Mouse (Mus musculus): ENCODE data around the gene Zbtb37.
"Not testable (repeated sequence)": the region's sequence is repeated elsewhere in the genome, so short reads cannot be mapped to it uniquely, and the experiment has no call there.

The Zbtb37 gene

GRCm38 (mm10) chr1:161032345-161032744, 2.3 kb downstream of the Zbtb37 start:
- no peak for DNase-seq (ENCODE audit: low spot score in 2 of 2)

DNA sequence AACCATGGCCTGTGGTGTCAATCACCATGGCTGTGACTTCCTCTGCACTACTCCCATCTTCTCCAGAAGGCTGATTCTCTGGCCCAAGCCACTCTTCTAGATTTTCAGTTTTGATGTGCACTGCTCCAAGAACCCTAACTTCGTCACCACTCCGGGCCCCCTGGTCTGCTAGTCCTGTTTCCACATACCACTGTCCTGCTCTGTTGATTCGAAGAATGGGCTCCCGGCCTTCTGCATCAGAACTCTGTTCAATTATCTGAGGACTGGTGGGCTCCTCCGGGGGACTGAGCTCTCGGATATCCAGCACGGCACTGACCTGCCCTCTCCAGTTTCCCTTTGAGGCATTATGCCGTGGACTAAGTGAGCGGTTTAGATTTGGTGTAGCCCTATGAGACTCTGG, 2.8 kb downstream of the Zbtb37 start:
- DNase-seq (ENCODE audit: low spot score in 2 of 2), result no peak

GRCm38 (mm10) chr1:161030058-161030457, 4.6 kb downstream of the Zbtb37 start:
- no peak for DNase-seq (ENCODE audit: low spot score in 2 of 2)

- not testable (repeated sequence) for DNase-seq (ENCODE audit: low spot score in 2 of 2)
These were observed 6.2 kb downstream of the Zbtb37 start for GRCm38 (mm10) chr1:161028427-161028826.

DNA sequence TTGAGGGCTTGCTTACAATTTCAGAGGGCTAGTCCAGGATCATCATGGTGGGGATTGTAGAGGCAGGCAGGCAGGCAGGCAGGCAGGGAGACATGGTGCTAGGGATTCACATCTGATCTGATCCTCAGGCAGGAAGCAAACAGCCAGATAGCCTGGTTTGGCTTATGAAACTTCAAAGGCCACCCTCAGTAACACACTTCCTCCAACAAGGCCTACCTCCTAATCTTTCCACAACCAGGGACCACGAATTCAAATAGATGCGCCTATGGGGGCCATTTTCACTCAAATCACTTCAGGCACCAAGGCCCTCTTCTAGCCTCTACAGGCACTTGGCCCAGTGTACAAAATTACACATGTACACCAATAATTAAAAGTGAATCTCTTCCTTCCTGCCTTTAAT, 7.5 kb downstream of the Zbtb37 start:
- DNase-seq (ENCODE audit: low spot score in 2 of 2), result no peak

- DNase-seq (ENCODE audit: low spot score in 2 of 2), result no peak
These were observed 9.0 kb downstream of the Zbtb37 start for GRCm38 (mm10) chr1:161025410-161026210.

DNA sequence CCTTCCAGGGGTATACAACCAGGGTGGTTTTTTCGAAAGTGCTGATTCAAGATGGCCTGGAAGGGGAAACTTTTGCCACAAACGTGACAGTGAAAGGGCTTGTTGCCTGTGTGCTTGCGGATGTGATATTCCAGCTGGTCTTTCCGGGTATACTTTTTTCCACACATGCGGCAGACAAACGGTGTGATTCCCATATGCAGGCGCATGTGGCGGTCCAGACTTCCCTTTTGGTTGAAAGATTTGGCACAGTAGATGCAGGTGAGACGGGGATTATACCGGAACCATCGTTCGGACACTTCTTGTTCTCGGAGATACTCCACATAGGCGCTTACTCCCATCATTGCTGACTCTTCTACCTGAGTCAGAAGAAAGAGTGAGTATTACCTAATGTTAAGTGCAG, 14.6 kb downstream of the Zbtb37 start:
- no peak for DNase-seq (ENCODE audit: low spot score in 2 of 2)

DNA sequence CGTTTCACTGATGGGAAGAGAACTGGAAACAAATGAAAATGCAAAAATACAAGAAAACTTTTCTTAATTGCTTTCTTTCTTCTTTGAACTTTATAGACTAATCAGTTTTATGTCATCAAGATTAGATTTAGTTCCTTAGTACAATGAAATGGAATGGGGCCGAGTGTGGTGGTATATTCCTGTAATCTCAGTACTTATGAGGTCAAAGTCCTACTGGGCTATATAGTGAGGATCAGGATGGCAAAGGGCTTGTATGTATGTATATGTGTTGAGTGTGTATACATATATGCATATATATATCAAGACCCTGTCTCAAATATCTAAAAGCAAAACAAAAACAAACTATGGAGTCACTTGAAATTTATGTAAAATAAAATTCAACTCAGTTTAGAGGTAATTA, 18.3 kb downstream of the Zbtb37 start:
- no peak for DNase-seq (ENCODE audit: low spot score in 2 of 2)

DNA sequence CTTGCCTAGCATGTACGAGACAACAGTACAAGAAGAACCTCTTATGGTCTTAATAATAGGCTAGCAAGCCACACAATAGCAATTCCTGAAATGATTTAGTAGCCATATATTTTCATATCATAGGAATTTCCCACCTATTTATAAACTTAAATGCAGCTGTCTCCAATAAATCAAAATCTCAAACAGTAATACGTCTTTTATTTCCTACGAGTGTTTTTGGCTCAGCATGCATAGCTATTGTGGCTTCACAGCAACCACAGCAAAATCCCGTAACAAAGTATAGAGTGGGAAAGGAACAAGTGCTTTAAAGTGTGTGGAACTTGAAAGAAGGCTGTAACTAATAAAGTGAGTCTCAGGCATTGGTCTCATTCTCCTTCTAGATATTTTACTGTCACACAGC, 24.2 kb downstream of the Zbtb37 start:
- no peak for DNase-seq (ENCODE audit: low spot score in 2 of 2)

GRCm38 (mm10) chr1:161008038-161008437, 26.6 kb downstream of the Zbtb37 start:
- DNase-seq (ENCODE audit: low spot score in 2 of 2), result no peak

DNA sequence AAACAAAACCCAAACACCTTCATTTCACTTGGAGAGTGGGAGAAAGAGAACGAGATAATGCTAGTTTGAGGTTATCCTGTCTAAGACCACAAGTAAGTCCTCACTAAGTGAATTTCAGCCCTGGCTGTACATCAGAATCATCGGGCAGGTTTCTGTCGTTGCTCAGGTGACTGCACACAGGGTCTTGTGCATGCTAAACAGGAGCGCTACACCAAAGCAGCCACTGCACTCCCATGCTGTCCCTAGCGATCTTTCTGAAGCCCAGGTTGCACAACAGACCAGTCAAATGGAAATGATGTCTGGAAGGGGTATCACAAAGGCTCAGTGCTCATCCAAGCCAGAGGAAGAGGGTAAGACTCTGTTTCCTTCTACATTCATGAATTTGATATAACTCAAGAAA, 28.2 kb downstream of the Zbtb37 start:
- DNase-seq (ENCODE audit: low spot score in 2 of 2), result no peak

- no peak for DNase-seq (ENCODE audit: low spot score in 2 of 2)
These were observed 29.1 kb downstream of the Zbtb37 start for GRCm38 (mm10) chr1:161005526-161005925.

- no peak for DNase-seq (ENCODE audit: low spot score in 2 of 2)
These were observed 29.7 kb downstream of the Zbtb37 start for GRCm38 (mm10) chr1:161004942-161005341.

GRCm38 (mm10) chr1:160993851-160994250, 40.8 kb downstream of the Zbtb37 start:
- no peak for DNase-seq (ENCODE audit: low spot score in 2 of 2)

- DNase-seq (ENCODE audit: low spot score in 2 of 2), result no peak
These were observed 45.3 kb downstream of the Zbtb37 start for GRCm38 (mm10) chr1:160989395-160989794.

- DNase-seq (ENCODE audit: low spot score in 2 of 2), result no peak
These were observed 47.6 kb downstream of the Zbtb37 start for GRCm38 (mm10) chr1:160986881-160987635.

DNA sequence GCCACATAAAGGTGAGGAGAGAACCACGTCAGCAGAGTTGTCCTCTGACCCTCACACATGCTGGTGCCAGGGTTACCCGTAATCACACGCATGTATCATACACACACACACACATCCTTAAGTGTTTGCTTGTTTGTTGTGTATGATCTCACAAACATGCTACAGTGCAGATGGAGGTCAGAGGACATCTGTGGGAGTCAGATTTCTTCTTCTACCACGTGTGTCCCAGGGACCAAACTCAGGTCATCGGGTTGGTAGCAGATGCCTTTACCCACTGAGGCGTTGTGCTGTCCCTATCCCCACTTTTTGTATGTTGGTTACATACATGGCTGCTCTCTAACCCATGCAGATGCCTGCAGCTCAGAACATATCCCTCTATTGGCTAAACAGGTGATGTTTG, 49.2 kb downstream of the Zbtb37 start:
- DNase-seq (ENCODE audit: low spot score in 2 of 2), result no peak

GRCm38 (mm10) chr1:160984731-160985130, 49.9 kb downstream of the Zbtb37 start:
- DNase-seq (ENCODE audit: low spot score in 2 of 2), result not testable (repeated sequence)

DNA sequence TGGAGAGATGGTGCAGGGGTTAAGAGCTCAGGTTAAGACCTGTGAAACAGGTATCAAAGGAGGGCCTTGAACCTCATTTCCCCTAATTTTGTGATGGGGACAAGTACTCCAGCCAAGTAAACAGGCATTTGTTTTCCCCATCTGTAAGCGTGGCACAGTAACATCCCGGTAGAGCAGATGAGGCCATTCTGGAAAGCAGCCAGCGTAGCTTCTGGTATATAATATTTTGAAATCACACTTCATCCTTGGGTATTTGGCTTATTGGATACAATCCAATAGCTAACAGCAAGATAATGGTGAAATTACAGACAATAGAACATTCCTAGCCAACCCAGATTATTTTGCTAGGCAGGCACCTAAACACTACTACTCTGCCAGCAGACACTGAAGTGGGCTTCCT, 51.8 kb downstream of the Zbtb37 start:
- DNase-seq (ENCODE audit: low spot score in 2 of 2), result no peak

DNA sequence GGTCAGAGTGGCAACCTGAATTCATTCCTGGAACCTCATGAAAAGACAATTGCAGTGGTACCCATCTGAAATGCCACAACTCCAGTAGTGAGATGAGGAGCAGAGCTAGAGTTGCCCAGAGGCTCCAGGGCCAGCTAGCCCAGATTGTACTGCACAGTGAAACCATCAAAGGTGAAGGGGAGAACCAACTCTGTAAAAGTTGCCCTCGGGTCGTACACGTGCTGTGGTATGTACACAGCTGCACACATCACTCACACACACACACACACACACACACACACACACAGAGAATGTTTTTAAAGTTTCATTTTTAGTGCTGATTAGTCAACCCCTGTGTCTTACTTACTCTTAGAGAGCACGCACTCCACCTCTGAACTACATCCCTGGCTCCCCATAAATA, 53.3 kb downstream of the Zbtb37 start:
- no peak for DNase-seq (ENCODE audit: low spot score in 2 of 2)

GRCm38 (mm10) chr1:160980537-160981234, 54.0 kb downstream of the Zbtb37 start:
- DNase-seq (ENCODE audit: low spot score in 2 of 2), result no peak

DNA sequence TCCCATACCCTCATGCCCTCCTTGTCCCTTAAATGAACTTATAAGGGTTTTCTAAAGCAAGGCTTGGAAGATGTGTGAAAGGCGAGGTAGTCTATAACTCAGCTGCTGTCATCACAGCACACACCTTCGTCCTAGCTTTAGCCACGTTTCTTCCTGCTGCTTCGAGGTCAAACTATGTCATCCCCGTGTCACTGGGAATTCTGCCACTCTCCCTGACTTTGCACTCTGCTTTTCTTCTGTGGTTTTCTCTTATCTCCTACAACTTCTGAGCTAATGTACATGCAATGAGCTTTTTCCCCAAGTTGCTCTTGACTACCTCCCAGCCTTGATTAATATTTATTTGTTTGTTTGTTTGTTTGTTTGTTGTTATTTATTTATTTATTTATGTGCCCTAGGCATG, 54.6 kb downstream of the Zbtb37 start:
- no peak for DNase-seq (ENCODE audit: low spot score in 2 of 2)
